In genomic region chr8:90076381-90076780, GRCm38 (mm10) we compare ENCODE assay signal across 12 mouse cellular contexts.
DNase-seq lines count a peak whose midpoint lies in the region; ATAC-seq and TF ChIP-seq lines count a peak whose summit lies in the region.
"Had no signal": no experiment of that assay in that cellular context is flagged by ENCODE, and none has a peak within 500 bp of the region (broad histone marks: within the 10 kb centered on the region; RNA-seq: fewer than 3 reads in every experiment).

No protein-coding gene starts in this region.

- H3K9me3 ChIP-seq in forebrain, embryonic 11.5 days (ENCODE audit: control insufficient read depth, low read length), result no peaks in the 10 kb centered on the region
- no peaks in the 10 kb centered on the region for H3K9me3 ChIP-seq in hindbrain, postnatal 0 days (ENCODE audit: low read length)
- H3K9me3 ChIP-seq in neural tube, embryonic 12.5 days, result no peaks in the 10 kb centered on the region
- H3K9me3 ChIP-seq: embryonic facial prominence, embryonic 12.5 days had no signal

- H3K4me3 ChIP-seq in forebrain, embryonic 11.5 days (ENCODE audit: low read depth, low read length), result no peak overlapping the region
- no peak overlapping the region for H3K4me3 ChIP-seq in hindbrain, postnatal 0 days (ENCODE audit: low read length)
- H3K4me3 ChIP-seq in neural tube, embryonic 12.5 days, result no peak overlapping the region
- H3K4me3 ChIP-seq: embryonic facial prominence, embryonic 12.5 days had no signal

- intact Hi-C loops in left cerebral cortex, postnatal 25 days (cut with DNase I), result no loop called here

- no peaks in the 10 kb centered on the region for H3K36me3 ChIP-seq in forebrain, embryonic 11.5 days (ENCODE audit: control insufficient read depth, insufficient read depth, low read length)
- no peaks in the 10 kb centered on the region for H3K36me3 ChIP-seq in hindbrain, postnatal 0 days (ENCODE audit: insufficient read depth, low read length)
- no peaks in the 10 kb centered on the region for H3K36me3 ChIP-seq in neural tube, embryonic 12.5 days
- H3K36me3 ChIP-seq: embryonic facial prominence, embryonic 12.5 days had no signal

- no peaks in the 10 kb centered on the region for H3K27me3 ChIP-seq in forebrain, embryonic 11.5 days (ENCODE audit: control insufficient read depth, insufficient read depth, low read length)
- no peaks in the 10 kb centered on the region for H3K27me3 ChIP-seq in hindbrain, postnatal 0 days (ENCODE audit: insufficient read depth, low read length)
- H3K27me3 ChIP-seq in neural tube, embryonic 12.5 days (replicated peaks), result no peaks in the 10 kb centered on the region
- H3K27me3 ChIP-seq: embryonic facial prominence, embryonic 12.5 days had no signal

- peaks cover 12% of the 10 kb centered on the region for H3K4me1 ChIP-seq in forebrain, embryonic 11.5 days (replicated peaks; ENCODE audit: control insufficient read depth, insufficient read depth, low read length)
- peaks cover 12% of the 10 kb centered on the region for H3K4me1 ChIP-seq in hindbrain, postnatal 0 days (ENCODE audit: insufficient read depth, low read length)
- H3K4me1 ChIP-seq in neural tube, embryonic 12.5 days, result peaks cover 12% of the 10 kb centered on the region

- DNase-seq in embryo, embryonic 10.5 days (ENCODE audit: low spot score), result peak; percentile 87
- DNase-seq in forebrain, embryonic 11.5 days (ENCODE audit: low spot score), result peak; percentile 72
- peak; percentile 92 for DNase-seq in hindbrain, postnatal 0 days (ENCODE audit: low spot score)
- no peak for DNase-seq in urinary bladder, postnatal 14 days (ENCODE audit: low spot score)
- no peak for DNase-seq in kidney, adult 9 months
- DNase-seq in left cerebral cortex, postnatal 25 days (ENCODE audit: low spot score in 2 of 2), result no peak
- DNase-seq: heart, postnatal 10 days; kidney, adult 8-10 months; right cerebral cortex, postnatal 25 days had no signal

- H3K9ac ChIP-seq in forebrain, embryonic 11.5 days (ENCODE audit: low read length), result no peak overlapping the region; the same call in 1 of the 2 replicates
- no peak overlapping the region for H3K9ac ChIP-seq in hindbrain, postnatal 0 days (replicated peaks; ENCODE audit: low read length)
- no peak overlapping the region for H3K9ac ChIP-seq in neural tube, embryonic 12.5 days
- H3K9ac ChIP-seq: embryonic facial prominence, embryonic 12.5 days had no signal

- 0 out of 2 replicates have a peak, but pooled peaks have one; percentile 13 for TF ChIP-seq CTCF in hindbrain, postnatal 0 days (IDR thresholded peaks at IDR 0.05; ENCODE audit: low read depth)

- peak overlapping the region; percentile 89 for H3K27ac ChIP-seq in forebrain, embryonic 11.5 days (ENCODE audit: low read depth, low read length)
- peak overlapping the region; percentile 48; the same call in 1 of the 2 replicates for H3K27ac ChIP-seq in hindbrain, postnatal 0 days
- H3K27ac ChIP-seq in neural tube, embryonic 12.5 days, result peak overlapping the region; percentile 22; the same call in 1 of the 2 replicates
- H3K27ac ChIP-seq: embryonic facial prominence, embryonic 12.5 days had no signal

- no peak overlapping the region for H3K4me2 ChIP-seq in forebrain, embryonic 11.5 days (ENCODE audit: low read depth, low read length, severe bottlenecking)
- H3K4me2 ChIP-seq in hindbrain, postnatal 0 days (ENCODE audit: low read depth, low read length), result no peak overlapping the region
- H3K4me2 ChIP-seq in neural tube, embryonic 12.5 days (replicated peaks), result no peak overlapping the region; the same call in 1 of the 2 replicates
- H3K4me2 ChIP-seq: embryonic facial prominence, embryonic 12.5 days had no signal

- ATAC-seq in forebrain, embryonic 11.5 days (replicated peaks; ENCODE audit: low FRiP score), result peak; percentile 93
- peak; percentile 87 for ATAC-seq in hindbrain, postnatal 0 days
- ATAC-seq in neural tube, embryonic 12.5 days (ENCODE audit: low FRiP score, low read depth), result peak; percentile 86
- ATAC-seq: activated CD4-positive, CD25-positive, alpha-beta regulatory T cell, adult 4 months had no signal

Comparison
In these comparisons a context has a peak if more than half of its experiments do, and no peak if none do; other contexts are left out.
1. DNase-seq: peak in embryo, embryonic 10.5 days (single experiment), forebrain, embryonic 11.5 days (single experiment) and hindbrain, postnatal 0 days (single experiment); none in urinary bladder, postnatal 14 days (single experiment), kidney, adult 9 months (single experiment) and left cerebral cortex, postnatal 25 days (0 of 2).
2. H3K27ac ChIP-seq: peak in every context shown above with its lines; median percentile 89 in forebrain, embryonic 11.5 days; 48 in hindbrain, postnatal 0 days; 22 in neural tube, embryonic 12.5 days.
3. Peak in every context shown above with its lines, with median percentiles within 50 percentile points of each other: ATAC-seq.